Mouse (Mus musculus) myocyte (in vitro differentiated cells): ENCODE results near the gene Ppp2r3d.
"Not testable (repeated sequence)": the region's sequence is repeated elsewhere in the genome, so short reads cannot be mapped to it uniquely, and the experiment has no call there.

Experiments
- E2F4 ChIP-seq: IDR thresholded peaks from one replicate; pipeline ENCODE4 v1.6.1; 2011; ENCODE audit warnings: mild to moderate bottlenecking, control low read depth, moderate library complexity; ENCODE audit not compliant: insufficient read depth
- MAX ChIP-seq: IDR thresholded peaks from one replicate; pipeline ENCODE4 v1.6.1; 2011; ENCODE audit warnings: low read depth, mild to moderate bottlenecking, control low read depth
- POLR2A ChIP-seq: IDR thresholded peaks from one replicate; pipeline ENCODE4 v1.6.1; 2011; ENCODE audit warnings: low read depth, mild to moderate bottlenecking, control low read depth, moderate library complexity; ENCODE audit not compliant: insufficient read length
- POLR2AphosphoS2 ChIP-seq: IDR thresholded peaks from one replicate; pipeline ENCODE4 v1.6.1; 2011; ENCODE audit warnings: low read depth, control low read depth; ENCODE audit not compliant: insufficient read length
- REST ChIP-seq: IDR thresholded peaks from one replicate; pipeline ENCODE4 v1.6.1; 2011; ENCODE audit warnings: mild to moderate bottlenecking, control low read depth, moderate library complexity; ENCODE audit not compliant: insufficient read depth, insufficient read length
- SRF ChIP-seq: IDR thresholded peaks from one replicate; pipeline ENCODE4 v1.6.1; 2011; ENCODE audit warnings: low read depth; ENCODE audit not compliant: control insufficient read depth, insufficient read length
- TCF12 ChIP-seq: IDR thresholded peaks from one replicate; pipeline ENCODE4 v1.6.1; 2011; ENCODE audit warnings: mild to moderate bottlenecking, control low read depth; ENCODE audit not compliant: poor library complexity, insufficient read depth, severe bottlenecking
- TCF3 ChIP-seq: IDR thresholded peaks from one replicate; pipeline ENCODE4 v1.6.1; 2011; ENCODE audit warnings: low read depth, control low read depth; ENCODE audit not compliant: insufficient read length
- USF1 ChIP-seq: IDR thresholded peaks from one replicate; pipeline ENCODE4 v1.6.1; 2011; ENCODE audit warnings: low read depth, mild to moderate bottlenecking, control low read depth, moderate library complexity

GRCm38 (mm10) chr9:124493693-124494092 lies 17.0 kb upstream of the Ppp2r3d start, which contains the start of gene Gm21836:
- TF ChIP-seq REST, POLR2A, E2F4, SRF, MAX, USF1, POLR2AphosphoS2, TCF3, TCF12: not testable (repeated sequence)
